Mouse (Mus musculus) embryonic facial prominence, embryonic 14.5 days (tissue): Measurements from ENCODE around the gene Slc7a10. TPM values are rescaled to one million over a fixed set of nuclear protein-coding genes. Genes with fewer than 3 reads are reported as not detected.
A peak's percentile ranks its signal among the peaks of the same experiment; 100 is the strongest.

Experiments used
- ATAC-seq: fragments of 200-750 bp; cut with Nextera tagmentation; 2 replicates; pipeline ENCODE4 v1.8.0; 2017; ENCODE audit warnings: low read depth, moderate number of reproducible peaks, moderate TSS enrichment
- DNase-seq: peaks from one replicate; pipeline ENCODE4 v3.0.0-alpha.2; 2015; ENCODE audit warnings: low spot score
- H3K27ac ChIP-seq: fragments of 300-500 bp; sonication (generic); replicated peaks from 2 replicates; pipeline ENCODE4 v1.5.1; 2014; ENCODE audit warnings: low read depth, mild to moderate bottlenecking, low read length, moderate library complexity
- H3K27me3 ChIP-seq: fragments of 300-500 bp; sonication (generic); replicated peaks from 2 replicates; pipeline ENCODE4 v1.6.1; 2014; ENCODE audit warnings: low read length; ENCODE audit not compliant: control insufficient read depth, insufficient read depth
- H3K36me3 ChIP-seq: fragments of 300-500 bp; sonication (generic); 2 replicates; pipeline ENCODE4 v1.6.1; 2014; ENCODE audit warnings: low read length, mixed read lengths; ENCODE audit not compliant: control insufficient read depth, insufficient read depth
- H3K4me1 ChIP-seq: fragments of 300-500 bp; sonication (generic); 2 replicates; pipeline ENCODE4 v1.6.1; 2014; ENCODE audit warnings: antibody characterized with exemption, low read length; ENCODE audit not compliant: control insufficient read depth, insufficient read depth
- H3K4me2 ChIP-seq: fragments of 300-500 bp; sonication (generic); 2 replicates; pipeline ENCODE4 v1.6.1; 2014; ENCODE audit warnings: low read depth, mild to moderate bottlenecking, low read length, moderate library complexity, mixed read lengths
- H3K4me3 ChIP-seq: fragments of 300-500 bp; sonication (generic); 2 replicates; pipeline ENCODE4 v1.5.1; 2014; ENCODE audit warnings: low read depth, mild to moderate bottlenecking, low read length
- H3K9ac ChIP-seq: fragments of 300-500 bp; sonication (generic); 2 replicates; pipeline ENCODE4 v1.6.1; 2014; ENCODE audit warnings: low read depth, mild to moderate bottlenecking, low read length, moderate library complexity, mixed read lengths
- H3K9me3 ChIP-seq: fragments of 300-500 bp; sonication (generic); 2 replicates; pipeline ENCODE4 v1.6.1; 2016; ENCODE audit warnings: low read length; ENCODE audit not compliant: control insufficient read depth
- WGBS: fragments of 180-500 bp; shearing (Covaris S2); extraction: QIAGEN DNeasy Blood & Tissue Kit; methylation state at CpG from one replicate; pipeline ENCODE4 v1.1.7; 2014; 5-methylcytosine and 5-hydroxymethylcytosine counted together
- polyA plus RNA-seq: library from polyadenylated mRNA; unstranded; fragments of >200 nt; fragmentation: Nextera tagmentation; extraction: Ambion mirVana; gene quantifications from 2 replicates; pipeline ENCODE4 v1.2.1, GENCODE M21; 2014

The Slc7a10 gene
- polyA plus RNA-seq, 1 experiment from 2014 or later: 5.1 TPM

DNA sequence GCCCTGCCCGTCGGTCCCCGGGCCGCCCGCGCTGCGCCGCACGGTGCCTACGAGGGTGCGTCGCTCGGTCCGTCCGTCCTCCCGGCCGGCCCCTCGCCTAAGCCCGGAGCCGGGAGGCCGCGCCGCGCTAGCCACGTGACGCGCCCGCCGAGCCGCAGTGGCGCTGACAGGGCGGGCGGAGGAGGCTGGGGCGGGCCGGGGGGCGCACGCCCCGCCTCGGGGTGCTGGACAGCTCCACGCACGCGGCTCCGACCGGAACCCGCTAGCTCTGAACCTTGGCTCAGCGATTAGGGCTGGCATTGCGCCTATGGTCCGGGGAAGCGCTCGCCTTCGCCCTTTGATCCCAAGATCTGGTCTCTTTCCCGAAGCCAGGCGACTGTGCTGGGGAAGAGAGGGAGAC is 29.0 kb downstream of the Slc7a10 start, which contains the start of gene Lrp3:
TSS of gene Lrp3 (minus strand) at position 274 of the 400 bp plus-strand sequence.
- Histone ChIP-seq H3K27ac (peak within 1 kb of the TSS; percentile 63), H3K9me3 (no peaks in the 10 kb centered on the region), H3K36me3 (peaks cover 16% of the 10 kb centered on the region), H3K4me2 (peak within 1 kb of the TSS; percentile 74), H3K4me3 (peak within 1 kb of the TSS; percentile 69), H3K4me1 (peaks cover 9% of the 10 kb centered on the region; the same call in 1 of the 2 replicates), H3K27me3 (no peaks in the 10 kb centered on the region), H3K9ac (peak within 1 kb of the TSS; percentile 78)
- peak; percentile 87 for DNase-seq
- ATAC-seq: peak; percentile 96
- WGBS: 0% methylated on average over 13 of the region's 53 CpGs

DNA sequence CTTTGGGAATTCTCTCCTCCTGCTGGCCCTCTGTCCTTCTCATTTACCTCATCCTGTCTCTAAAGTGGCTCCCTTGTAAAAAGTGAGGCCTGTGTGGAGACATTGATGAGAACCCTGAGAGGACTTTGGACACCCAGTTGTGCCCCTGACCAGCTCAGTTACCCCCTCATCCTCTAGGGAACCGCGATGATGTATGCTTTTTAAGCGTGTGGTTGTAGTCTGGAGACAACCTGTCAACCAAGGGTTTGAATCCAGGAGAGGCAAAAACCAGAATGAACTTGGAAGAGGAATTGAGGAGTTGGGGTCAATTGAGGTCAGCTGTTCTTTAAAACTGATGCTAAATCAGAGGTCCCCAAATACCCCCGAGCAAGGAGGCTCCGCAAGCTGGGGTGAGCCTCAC is 29.5 kb downstream of the Slc7a10 start:
- ATAC-seq (no peak), DNase-seq (no peak)
- H3K4me2 ChIP-seq: peak overlapping the region; percentile 74
- H3K9me3 ChIP-seq: no peaks in the 10 kb centered on the region
- 0 out of 2 replicates have a peak overlapping the region, but pooled peaks have one; percentile 0 for H3K27ac ChIP-seq
- H3K9ac ChIP-seq: peak overlapping the region; percentile 78; the same call in 1 of the 2 replicates
- 54% methylated on average over 5 of the region's 5 CpGs for WGBS
- H3K27me3 ChIP-seq: no peaks in the 10 kb centered on the region
- H3K4me3 ChIP-seq: peak overlapping the region; percentile 69
- H3K36me3 ChIP-seq: peaks cover 12% of the 10 kb centered on the region
- H3K4me1 ChIP-seq: peaks cover 9% of the 10 kb centered on the region; the same call in 1 of the 2 replicates

GRCm38 (mm10) chr7:35220694-35221365 is 34.6 kb downstream of the Slc7a10 start:
- no peak overlapping the region for H3K9ac ChIP-seq
- DNase-seq (no peak), ATAC-seq (no peak)
- H3K27ac ChIP-seq: no peak overlapping the region
- H3K4me3 ChIP-seq: no peak overlapping the region
- no peaks in the 10 kb centered on the region for H3K27me3 ChIP-seq
- 73% methylated on average over 9 of the region's 9 CpGs for WGBS
- no peaks in the 10 kb centered on the region for H3K36me3 ChIP-seq
- no peak overlapping the region for H3K4me2 ChIP-seq
- H3K9me3 ChIP-seq: no peaks in the 10 kb centered on the region
- no peaks in the 10 kb centered on the region for H3K4me1 ChIP-seq

DNA sequence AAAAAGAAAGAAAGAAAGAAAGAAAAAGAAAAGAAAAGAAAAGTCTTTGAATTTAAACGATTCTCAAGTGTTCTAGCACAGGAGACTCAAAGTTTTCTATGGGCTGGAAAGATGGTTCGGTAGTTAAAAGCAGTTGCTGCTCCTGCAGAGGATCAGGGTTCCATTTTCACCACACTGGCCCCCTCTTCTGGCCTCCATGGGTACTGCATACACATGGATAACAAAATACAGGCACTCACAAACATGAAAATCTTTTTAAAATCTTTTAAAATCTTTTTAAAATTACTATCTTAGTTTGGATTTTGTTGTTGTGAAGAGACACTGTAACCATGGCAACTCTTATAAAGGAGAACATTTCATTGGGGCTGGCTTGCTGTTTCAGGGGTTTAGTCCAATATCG is 44.1 kb downstream of the Slc7a10 start:
- H3K4me1 ChIP-seq: no peaks in the 10 kb centered on the region
- no peak overlapping the region for H3K4me2 ChIP-seq
- DNase-seq: no peak
- H3K9ac ChIP-seq: no peak overlapping the region
- H3K36me3 ChIP-seq: no peaks in the 10 kb centered on the region
- H3K27ac ChIP-seq: no peak overlapping the region
- no peak overlapping the region for H3K4me3 ChIP-seq
- H3K9me3 ChIP-seq: peaks cover 13% of the 10 kb centered on the region
- ATAC-seq: no peak
- no peaks in the 10 kb centered on the region for H3K27me3 ChIP-seq
- WGBS: 57% methylated on average over 3 of the region's 3 CpGs

GRCm38 (mm10) chr7:35232796-35233455 is 46.7 kb downstream of the Slc7a10 start:
- 30% methylated on average over 13 of the region's 13 CpGs for WGBS
- Histone ChIP-seq H3K27ac (no peak overlapping the region), H3K27me3 (no peaks in the 10 kb centered on the region), H3K9me3 (peaks cover 13% of the 10 kb centered on the region), H3K9ac (no peak overlapping the region), H3K4me2 (peak overlapping the region; percentile 52; the same call in 1 of the 2 replicates), H3K4me3 (no peak overlapping the region), H3K4me1 (no peaks in the 10 kb centered on the region), H3K36me3 (no peaks in the 10 kb centered on the region)
- peak; percentile 6 for DNase-seq
- ATAC-seq: no peak

GRCm38 (mm10) chr7:35233861-35234260 is 47.7 kb downstream of the Slc7a10 start:
- H3K27ac ChIP-seq: peak overlapping the region; percentile 94
- DNase-seq (no peak), ATAC-seq (no peak)
- H3K9me3 ChIP-seq: peaks cover 13% of the 10 kb centered on the region
- peak overlapping the region; percentile 52 for H3K4me2 ChIP-seq
- no peaks in the 10 kb centered on the region for H3K36me3 ChIP-seq
- H3K27me3 ChIP-seq: no peaks in the 10 kb centered on the region
- H3K9ac ChIP-seq: peak overlapping the region; percentile 76
- 45% methylated on average over 12 of the region's 12 CpGs for WGBS
- peak overlapping the region; percentile 64 for H3K4me3 ChIP-seq
- no peaks in the 10 kb centered on the region for H3K4me1 ChIP-seq

- Histone ChIP-seq H3K36me3 (no peaks in the 10 kb centered on the region), H3K4me2 (peak overlapping the region; percentile 52), H3K9ac (peak overlapping the region; percentile 76), H3K9me3 (peaks cover 13% of the 10 kb centered on the region), H3K4me1 (no peaks in the 10 kb centered on the region), H3K4me3 (peak overlapping the region; percentile 64), H3K27me3 (no peaks in the 10 kb centered on the region), H3K27ac (peak overlapping the region; percentile 94)
- peak; percentile 98 for DNase-seq
- under 1% methylated on average over 44 of the region's 45 CpGs for WGBS
- ATAC-seq: peak; percentile 95
Measured at GRCm38 (mm10) chr7:35234361-35235245, 48.4 kb downstream of the Slc7a10 start.

DNA sequence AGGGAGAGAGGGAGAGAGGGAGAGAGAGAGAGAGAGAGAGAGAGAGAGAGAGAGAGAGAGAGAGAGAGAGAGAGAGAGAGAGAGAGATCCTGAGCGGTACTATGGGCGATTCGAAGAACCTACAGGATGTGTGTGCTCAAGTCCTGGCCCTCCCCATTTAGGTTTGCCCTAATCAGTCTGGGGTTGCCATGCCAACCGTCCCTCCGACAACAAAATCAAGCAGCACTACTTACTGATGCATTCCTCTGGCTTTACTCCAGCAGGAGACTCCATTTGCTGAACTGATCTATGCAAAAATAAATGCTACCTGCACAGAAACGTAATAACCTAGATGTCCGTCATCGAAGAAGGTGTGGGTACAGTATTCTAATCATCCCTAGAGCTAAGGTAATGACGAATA is 49.1 kb downstream of the Slc7a10 start:
- H3K4me3 ChIP-seq: peak overlapping the region; percentile 64
- peak overlapping the region; percentile 48 for H3K4me2 ChIP-seq
- H3K4me1 ChIP-seq: no peaks in the 10 kb centered on the region
- peak overlapping the region; percentile 94 for H3K27ac ChIP-seq
- H3K36me3 ChIP-seq: no peaks in the 10 kb centered on the region
- H3K9ac ChIP-seq: peak overlapping the region; percentile 70; the same call in 1 of the 2 replicates
- DNase-seq (peak; percentile 89), ATAC-seq (peak; percentile 75)
- 19% methylated on average over 8 of the region's 9 CpGs for WGBS
- peaks cover 13% of the 10 kb centered on the region for H3K9me3 ChIP-seq
- H3K27me3 ChIP-seq: no peaks in the 10 kb centered on the region
